Mouse (Mus musculus): ENCODE measurements around the gene Tmem8b. TPM values are rescaled to one million over a fixed set of nuclear protein-coding genes. Genes with fewer than 3 reads are reported as not detected.

Tmem8b gene
- 0.26 and 0.30 TPM in 2 replicates for polyA plus RNA-seq (2012; rRNA removed)

DNA sequence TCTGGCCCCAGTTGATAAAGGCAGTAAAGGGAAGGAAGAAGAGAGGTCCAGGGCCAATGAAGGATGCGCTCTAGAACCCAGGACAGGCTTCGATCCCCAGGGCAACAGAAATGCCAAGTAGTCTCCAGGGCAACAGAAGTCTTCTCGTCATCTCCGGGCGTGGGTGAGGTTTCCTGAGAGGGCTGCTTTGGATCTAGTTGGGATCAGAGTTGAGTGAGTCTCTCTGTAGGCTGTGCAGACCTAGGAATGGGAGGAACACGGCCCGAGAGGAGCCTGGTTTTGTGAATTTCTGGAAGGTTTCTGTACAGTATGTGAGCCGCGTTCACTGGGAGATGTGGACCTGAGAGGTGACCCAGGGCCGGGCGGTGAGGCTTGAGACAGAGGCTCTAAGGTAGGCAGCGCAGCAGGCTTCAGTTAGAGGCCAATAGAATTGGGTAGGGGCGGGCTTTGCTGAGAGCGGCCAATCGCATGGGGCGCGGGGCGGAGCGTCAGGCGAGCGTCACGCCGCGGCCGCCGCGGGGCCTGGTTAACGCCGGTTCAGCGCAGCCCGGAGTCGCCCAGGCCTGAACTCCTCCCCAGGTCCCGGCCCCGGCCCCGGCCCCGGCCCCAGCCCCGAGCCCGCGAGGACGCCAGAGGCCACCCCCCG lies at the start of gene Tmem8b, which contains the start of gene Fam221b:
Gene Tmem8b (plus strand): TSS at position 190 of the 646 bp plus-strand sequence.
Gene Fam221b (minus strand): TSS at position 364 of the 646 bp plus-strand sequence.

DNA sequence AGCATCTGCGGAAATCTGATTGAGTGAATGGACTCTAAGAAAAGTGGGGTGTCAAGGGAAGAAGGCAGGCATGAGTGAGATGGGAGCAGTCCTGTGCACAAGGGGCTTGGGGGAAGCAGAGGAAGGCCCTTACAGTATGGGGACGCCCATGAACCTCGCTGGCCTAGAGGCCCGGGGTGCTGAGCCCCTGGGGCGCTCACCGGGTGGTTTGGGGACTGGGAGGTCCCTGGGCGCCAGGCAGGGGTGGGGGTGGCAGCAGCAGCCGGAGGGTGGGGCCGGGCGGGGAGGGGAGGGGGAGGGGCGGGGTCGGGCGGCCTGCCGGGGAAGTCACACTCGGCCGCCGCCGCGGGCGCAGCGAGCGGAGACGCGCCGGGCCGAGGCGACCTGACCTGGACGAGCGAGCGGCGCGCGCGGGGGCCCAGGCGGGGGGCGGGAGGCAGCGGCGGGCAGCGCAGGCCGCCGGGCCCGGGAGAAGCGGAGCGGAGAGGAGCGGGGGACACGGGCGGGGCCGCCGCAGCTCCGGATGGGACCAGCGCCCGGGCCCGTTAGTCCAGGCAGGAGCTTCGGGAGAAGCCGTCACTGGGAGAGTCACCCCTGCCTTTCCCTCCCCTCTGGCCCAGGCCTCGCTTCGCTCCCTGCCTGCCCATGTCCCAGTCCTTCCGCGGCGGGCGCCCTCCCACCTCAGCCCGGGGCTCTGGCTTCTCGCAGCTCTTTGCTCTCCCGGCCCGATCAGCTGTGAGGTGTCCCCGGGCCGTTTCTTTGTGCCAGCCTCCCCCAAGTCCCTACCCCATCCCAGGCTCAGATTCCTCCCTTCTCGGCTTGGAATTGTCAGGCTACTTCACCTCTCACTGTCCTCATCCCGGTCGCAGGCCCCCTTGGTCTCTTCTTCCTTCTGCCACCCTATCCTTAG lies 37.5 kb upstream of the Tmem8b start, which contains the start of gene Npr2:
Gene Npr2 (plus strand): TSS at position 890 of the 910 bp plus-strand sequence.

DNA sequence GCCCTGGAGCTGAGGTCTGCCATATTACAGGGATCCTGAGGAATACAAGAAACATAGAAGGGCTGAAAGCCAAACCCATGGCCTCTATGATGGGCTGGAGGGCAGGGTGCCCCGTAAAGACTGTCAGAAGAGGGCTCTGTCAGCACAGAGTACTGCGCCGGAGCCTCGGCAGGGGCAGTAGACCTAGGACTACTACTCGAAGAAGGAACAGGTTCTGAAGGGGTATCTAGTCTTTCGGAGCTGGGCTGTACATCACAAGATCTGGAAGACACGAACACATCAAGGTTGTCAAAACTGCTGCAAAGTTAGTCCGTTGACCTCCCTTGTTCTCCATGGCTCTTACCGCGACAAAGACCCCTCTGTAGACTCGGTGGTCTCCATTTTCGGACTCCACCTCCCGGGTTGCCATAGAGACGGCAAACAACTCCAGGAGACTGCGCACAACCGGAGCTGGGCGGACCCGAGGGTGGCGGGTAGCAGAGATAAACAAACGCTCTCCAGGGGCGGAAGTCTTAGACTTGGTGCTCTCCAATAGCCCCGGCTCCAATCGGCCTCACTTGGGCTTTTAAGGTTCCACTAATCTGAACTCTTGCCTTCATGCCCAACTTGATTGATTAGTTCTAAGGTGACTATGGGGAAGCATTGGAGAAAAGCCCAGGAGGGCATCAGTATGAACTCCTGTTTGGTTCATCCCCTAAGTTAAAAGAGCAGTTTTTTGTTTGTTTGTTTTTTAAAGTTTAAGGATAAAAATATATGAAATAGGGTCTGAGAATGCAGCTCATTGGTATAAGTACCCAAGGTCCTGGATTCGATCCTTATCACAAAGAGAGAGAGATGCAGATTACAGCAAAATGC lies 15.4 kb upstream of the Tmem8b start, which contains the start of gene Spag8:
Gene Spag8 (minus strand): TSS at position 434 of the 855 bp plus-strand sequence.

DNA sequence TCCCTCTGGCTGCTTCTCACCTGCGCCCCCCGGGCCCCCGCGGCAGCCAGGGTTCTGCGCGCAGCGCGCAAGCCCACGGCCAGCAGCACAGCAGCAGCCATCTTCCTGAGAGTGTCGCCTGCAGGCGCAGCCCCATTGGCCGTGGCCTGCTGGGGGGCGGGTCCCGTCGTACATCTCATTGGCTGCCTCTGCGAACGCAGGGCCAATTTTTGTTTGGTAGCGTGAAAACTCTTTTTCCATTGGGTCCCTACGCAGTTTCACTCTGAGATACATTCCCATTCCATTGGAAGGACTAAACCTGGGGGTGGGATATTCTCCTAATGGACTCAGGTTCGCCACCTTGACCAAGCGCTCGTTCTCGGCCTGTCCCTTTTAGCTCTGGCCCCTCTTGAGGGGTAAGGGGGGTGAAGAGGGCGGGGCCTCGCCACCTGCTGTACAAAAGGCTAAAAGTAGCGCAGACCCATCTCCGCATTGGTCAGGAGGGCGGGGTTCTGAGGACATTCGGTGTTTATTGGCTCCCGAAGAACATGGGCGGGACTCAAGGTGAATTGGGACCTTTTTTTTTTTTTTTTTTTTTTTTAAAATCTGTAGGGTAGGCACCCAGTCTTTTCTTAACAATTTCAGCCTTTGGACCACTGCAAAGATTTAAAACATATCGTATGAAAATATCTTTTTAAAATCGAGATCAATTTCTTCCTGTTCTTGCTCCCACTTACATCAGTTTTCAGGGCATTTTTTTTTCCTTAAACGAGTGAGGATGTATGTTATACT lies 12.2 kb upstream of the Tmem8b start, which contains the start of gene Hint2:
Gene Hint2 (minus strand): TSS at position 128 of the 771 bp plus-strand sequence.

DNA sequence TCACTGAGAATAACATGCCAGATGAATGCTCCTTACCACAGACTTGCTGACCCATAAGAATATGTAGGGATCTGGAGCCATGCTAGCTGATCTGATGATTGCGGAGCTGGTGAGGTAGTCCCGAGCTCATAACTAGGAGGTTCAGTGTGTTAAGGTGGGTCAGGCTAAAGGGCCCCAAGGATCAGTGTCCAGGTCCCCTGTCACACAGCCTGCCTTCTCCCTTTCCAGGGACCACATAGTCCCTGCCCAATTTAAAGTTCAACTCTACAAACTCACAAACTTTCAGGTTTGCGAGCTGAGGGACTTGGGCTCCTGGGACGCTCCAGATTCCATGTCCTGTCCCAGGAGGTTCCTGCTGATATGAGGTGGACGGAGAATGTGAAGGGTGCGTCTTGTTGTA lies 31.9 kb downstream of the Tmem8b start, which contains the start of gene Olfr70:
Gene Olfr70 (minus strand): TSS at position 101 of the 400 bp plus-strand sequence.

DNA sequence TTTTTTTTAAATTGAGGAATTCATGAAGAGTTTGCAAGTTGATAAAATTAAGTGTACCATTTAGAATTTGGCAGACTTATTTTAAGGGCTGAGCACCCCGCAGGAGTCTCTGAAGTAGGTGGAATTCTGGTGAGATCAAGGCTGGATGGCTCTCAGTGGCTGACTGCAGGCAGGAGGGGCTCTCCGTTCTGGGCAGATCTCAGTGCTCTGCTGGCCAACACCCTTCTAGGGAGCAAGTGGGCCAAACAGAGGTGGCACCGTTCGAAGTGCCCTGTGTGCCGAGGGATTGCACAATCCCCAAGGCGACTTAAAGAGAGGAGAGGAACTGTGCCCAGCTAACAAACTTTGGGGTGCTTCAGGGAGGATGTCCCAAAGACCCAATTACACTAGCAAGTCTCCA lies 41.1 kb downstream of the Tmem8b start, which contains the start of gene Olfr71:
Gene Olfr71 (minus strand): TSS at position 387 of the 400 bp plus-strand sequence.

DNA sequence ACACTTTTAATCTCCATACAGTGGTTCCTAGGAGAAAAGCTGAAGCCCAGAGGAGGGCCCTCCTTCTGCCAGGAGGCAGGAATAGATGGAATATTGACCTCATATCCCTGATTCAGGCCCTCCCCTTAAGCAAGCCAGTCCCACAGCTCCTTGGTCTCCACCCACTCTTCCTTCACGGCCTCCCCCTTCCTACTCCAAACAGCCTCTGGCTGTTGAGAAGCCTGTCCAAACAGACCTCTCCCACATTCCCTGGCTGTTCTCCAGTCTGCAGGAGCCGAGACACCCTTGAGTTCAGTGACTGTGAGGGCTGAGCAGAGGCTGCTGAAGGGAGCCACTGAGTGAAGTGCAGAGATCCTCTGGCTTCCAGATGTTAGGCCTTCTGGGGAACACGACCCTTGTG lies 58.2 kb downstream of the Tmem8b start, which contains the start of gene Hrct1:
Gene Hrct1 (plus strand): TSS at position 194 of the 400 bp plus-strand sequence.

DNA sequence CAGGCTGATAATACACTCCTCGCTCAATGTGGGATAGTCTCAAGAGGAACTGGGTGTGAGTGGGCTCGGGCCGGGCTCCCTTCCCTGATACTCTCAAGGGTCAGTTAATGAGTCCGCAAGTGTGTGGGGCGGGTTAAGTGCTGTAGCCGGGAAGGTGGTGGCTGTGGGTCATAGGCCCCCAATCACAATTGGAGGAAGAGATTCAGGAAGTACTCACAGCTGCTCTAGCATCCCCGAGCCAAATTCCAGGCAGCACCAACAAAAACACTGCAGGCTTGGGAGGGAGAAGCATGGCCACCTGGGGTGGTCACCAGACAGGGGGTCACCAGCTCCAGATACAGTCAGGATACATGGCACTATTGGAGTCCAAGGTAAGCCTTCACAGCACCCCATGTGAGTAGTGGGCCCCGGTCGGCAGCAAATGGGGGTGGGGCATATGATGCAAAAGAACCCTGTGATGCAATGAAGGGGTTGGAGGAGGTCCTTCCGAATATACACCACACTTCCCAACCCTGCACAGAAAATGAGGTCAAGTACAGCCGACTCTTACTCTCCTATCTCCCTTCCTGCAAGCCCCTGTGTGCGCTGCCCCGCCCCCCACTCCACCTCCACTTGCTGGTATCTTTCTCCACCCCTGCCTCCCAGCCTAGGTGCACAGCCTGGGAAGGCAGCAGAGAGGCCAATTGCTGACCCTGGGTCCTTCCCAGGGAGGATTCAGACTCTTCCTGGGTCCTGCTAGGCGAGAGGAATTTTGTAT lies 61.2 kb downstream of the Tmem8b start, which contains the start of gene Spaar:
Gene Spaar (plus strand): TSS at position 241 of the 757 bp plus-strand sequence.

Other genes with a start within 250 kb of the Tmem8b start
- gene Fam166b, start 239.8 kb upstream of the Tmem8b start, polyA plus RNA-seq (2012; rRNA removed): 0.08 and 0.11 TPM in 2 replicates
- gene Tesk1, start 227.0 kb upstream of the Tmem8b start, polyA plus RNA-seq (2012; rRNA removed): 5.2 and 5.5 TPM in 2 replicates
- gene Cd72, start 214.3 kb upstream of the Tmem8b start, polyA plus RNA-seq (2012; rRNA removed): 5.9 and 7.6 TPM in 2 replicates
- gene Sit1, start 185.2 kb upstream of the Tmem8b start, polyA plus RNA-seq (2012; rRNA removed): 0.66 and 0.95 TPM in 2 replicates
- gene Ccdc107, start 176.1 kb upstream of the Tmem8b start, polyA plus RNA-seq (2012; rRNA removed): 61.8 and 73.3 TPM in 2 replicates
- gene Arhgef39, start 169.3 kb upstream of the Tmem8b start, polyA plus RNA-seq (2012; rRNA removed): 21.6 and 29.0 TPM in 2 replicates
- gene Car9, start 162.0 kb upstream of the Tmem8b start, polyA plus RNA-seq (2012; rRNA removed): 1.2 TPM in 2 replicates
- gene Tpm2, start 145.2 kb upstream of the Tmem8b start, polyA plus RNA-seq (2012; rRNA removed): 7.9 and 9.7 TPM in 2 replicates
- gene Creb3, start 106.6 kb upstream of the Tmem8b start, polyA plus RNA-seq (2012; rRNA removed): 18.2 and 19.5 TPM in 2 replicates
- gene Tln1, start 106.3 kb upstream of the Tmem8b start, polyA plus RNA-seq (2012; rRNA removed): 24.2 and 32.2 TPM in 2 replicates
- 13.1 and 16.8 TPM in 2 replicates for gene Rgp1, start 90.3 kb upstream of the Tmem8b start, polyA plus RNA-seq (2012; rRNA removed)
- gene Gba2, start 90.1 kb upstream of the Tmem8b start, polyA plus RNA-seq (2012; rRNA removed): 10.0 and 13.0 TPM in 2 replicates
- 0.04 TPM in 1 of 2 replicates, not detected in the other for gene Msmp, start 84.5 kb upstream of the Tmem8b start, polyA plus RNA-seq (2012; rRNA removed)
- 2.2 and 2.9 TPM in 2 replicates for gene Npr2, start 37.0 kb upstream of the Tmem8b start, polyA plus RNA-seq (2012; rRNA removed)
- 0.25 and 0.35 TPM in 2 replicates for gene Spag8, start 15.4 kb upstream of the Tmem8b start, polyA plus RNA-seq (2012; rRNA removed)
- 52.1 and 54.6 TPM in 2 replicates for gene Hint2, start 12.5 kb upstream of the Tmem8b start, polyA plus RNA-seq (2012; rRNA removed)
- gene Fam221b, start 174 bp downstream of the Tmem8b start, polyA plus RNA-seq (2012; rRNA removed): under 0.01 and 0.03 TPM in 2 replicates
- not detected in 2 replicates for gene Olfr70, start 31.8 kb downstream of the Tmem8b start, polyA plus RNA-seq (2012; rRNA removed)
- gene Olfr71, start 41.3 kb downstream of the Tmem8b start, polyA plus RNA-seq (2012; rRNA removed): not detected in 2 replicates
- gene Hrct1, start 58.2 kb downstream of the Tmem8b start, polyA plus RNA-seq (2012; rRNA removed): 0.28 and 0.39 TPM in 2 replicates
- 0.07 and 0.10 TPM in 2 replicates for gene Spaar, start 61.1 kb downstream of the Tmem8b start, polyA plus RNA-seq (2012; rRNA removed)
- gene Olfr159, start 102.0 kb downstream of the Tmem8b start, polyA plus RNA-seq (2012; rRNA removed): not detected in 2 replicates
- gene Olfr156, start 154.9 kb downstream of the Tmem8b start, polyA plus RNA-seq (2012; rRNA removed): not detected in 2 replicates
- gene Olfr157, start 171.2 kb downstream of the Tmem8b start, polyA plus RNA-seq (2012; rRNA removed): not detected in 2 replicates
- not detected in 2 replicates for gene Olfr155, start 182.6 kb downstream of the Tmem8b start, polyA plus RNA-seq (2012; rRNA removed)
- gene Reck, start 206.6 kb downstream of the Tmem8b start, polyA plus RNA-seq (2012; rRNA removed): 2.2 and 2.5 TPM in 2 replicates